Mouse (Mus musculus) gastrocnemius, postnatal 10 days (tissue): ENCODE results near the gene Cldn3. TPM values are rescaled to one million over a fixed set of nuclear protein-coding genes. Genes with fewer than 3 reads are reported as not detected.

Experiments used
- DNase-seq: peaks from one replicate; pipeline ENCODE4 v3.0.0; 2021; ENCODE audit warnings: mixed read lengths
- total RNA-seq, 2 experiments: library from RNA; stranded (reverse); gene quantifications; 2 replicates each; pipeline ENCODE4 v1.2.3; 2021

Gene Cldn3
- total RNA-seq, 2 experiments from 2014 or later = not detected

DNA sequence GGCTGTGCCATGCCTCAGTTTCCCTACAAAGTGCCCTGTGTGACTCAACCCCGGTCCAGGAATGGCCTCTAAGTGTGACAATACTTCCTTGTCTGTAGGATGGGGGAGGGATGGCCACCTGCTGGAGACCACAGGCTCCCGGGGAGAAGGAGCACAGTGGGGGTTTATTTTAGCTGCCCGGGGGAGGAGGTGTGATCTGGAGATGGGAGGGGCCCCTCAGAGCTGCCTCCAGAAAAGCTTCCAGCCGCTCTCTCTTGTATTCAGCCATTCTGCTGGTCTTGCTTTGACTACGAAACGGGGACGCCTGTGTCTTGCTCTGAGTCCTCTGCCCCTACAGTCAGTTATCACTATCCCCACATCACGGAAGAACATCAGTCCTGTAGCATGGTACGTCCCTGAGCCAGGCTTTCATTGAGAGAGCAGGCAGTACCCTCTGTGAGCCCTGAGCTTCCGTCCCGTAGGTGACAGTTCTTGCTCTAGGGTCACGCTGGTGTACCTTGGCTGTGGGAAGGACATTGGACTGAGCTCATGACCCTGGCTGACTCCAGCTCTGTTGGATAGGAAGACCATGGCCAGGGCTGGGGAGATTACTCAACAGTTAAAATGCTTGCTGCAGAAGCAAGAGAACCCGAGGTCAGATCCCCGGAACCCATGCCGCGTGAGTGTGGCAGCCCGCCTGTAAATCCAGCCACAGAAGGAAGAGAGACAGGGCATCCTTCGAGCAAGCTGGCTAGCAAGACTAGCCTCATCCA is 49.8 kb downstream of the Cldn3 start:
- DNase-seq = no peak

Other genes starting within 250 kb of the Cldn3 start
- 100 to 1,000 TPM; 199 to 219 TPM for gene Eln, start 238.9 kb upstream of the Cldn3 start, total RNA-seq
- not detected for gene Tmem270, start 79.5 kb upstream of the Cldn3 start, total RNA-seq
- under 1 TPM in 1 of 2 experiments, not detected in 1; 0.84 TPM for gene Cldn13, start 70.7 kb upstream of the Cldn3 start, total RNA-seq
- 1 to 10 TPM; 7.4 to 8.6 TPM for gene Mettl27, start 53.8 kb upstream of the Cldn3 start, total RNA-seq
- not detected for gene Cldn4, start 39.3 kb upstream of the Cldn3 start, total RNA-seq
- gene Abhd11, start 22.9 kb downstream of the Cldn3 start, total RNA-seq = 10 to 100 TPM; 51.2 to 60.6 TPM
- gene Stx1a, start 37.3 kb downstream of the Cldn3 start, total RNA-seq = 1 to 10 TPM; 2.0 to 5.1 TPM
- gene Dnajc30, start 78.0 kb downstream of the Cldn3 start, total RNA-seq = 10 to 100 TPM; 22.4 to 23.3 TPM
- gene Bud23, start 78.7 kb downstream of the Cldn3 start, total RNA-seq = 10 to 100 TPM; 28.6 to 30.3 TPM
- 1 to 10 TPM; 2.3 to 3.0 TPM for gene Vps37d, start 92.1 kb downstream of the Cldn3 start, total RNA-seq
- 10 to 100 TPM; 28.4 to 32.5 TPM for gene Mlxipl, start 103.7 kb downstream of the Cldn3 start, total RNA-seq
- 10 to 100 TPM; 13.6 to 16.8 TPM for gene Tbl2, start 163.4 kb downstream of the Cldn3 start, total RNA-seq
- gene Bcl7b, start 182.1 kb downstream of the Cldn3 start, total RNA-seq = 10 to 100 TPM; 28.4 to 28.9 TPM
- gene Baz1b, start 201.1 kb downstream of the Cldn3 start, total RNA-seq = 10 to 100 TPM; 29.0 to 39.2 TPM